In genomic region chr6:39451033-39451432, GRCm38 (mm10) we compare ENCODE assay signal across 13 mouse cellular contexts. TPM values are rescaled to one million over a fixed set of nuclear protein-coding genes. Genes with fewer than 3 reads are reported as not detected.
DNase-seq lines count a peak whose midpoint lies in the region; ATAC-seq and TF ChIP-seq lines count a peak whose summit lies in the region.
"Had no signal": no experiment of that assay in that cellular context is flagged by ENCODE, and none has a peak within 500 bp of the region (broad histone marks: within the 10 kb centered on the region; RNA-seq: fewer than 3 reads in every experiment).

No protein-coding gene starts in this region.

- no peak for TF ChIP-seq POLR2A in spleen, adult 2 months (IDR thresholded peaks at IDR 0.05; ENCODE audit: low read depth, low read length)
- TF ChIP-seq POLR2A in bone marrow, adult 2 months (IDR thresholded peaks at IDR 0.05; ENCODE audit: borderline replicate concordance, control insufficient read depth, low read depth, low read length): no peak

- no peak overlapping the region for H3K4me3 ChIP-seq in heart, postnatal 0 days (ENCODE audit: low read depth, low read length)
- no peak overlapping the region for H3K4me3 ChIP-seq in spleen, adult 2 months (ENCODE audit: extremely low read depth, insufficient read depth, insufficient read length)
- no peak overlapping the region for H3K4me3 ChIP-seq in bone marrow, adult 2 months (replicated peaks; ENCODE audit: control insufficient read depth, low read depth, low read length)
- H3K4me3 ChIP-seq: forebrain, embryonic 12.5 days; hindbrain, embryonic 10.5 days; limb, embryonic 10.5 days had no signal

- H3K36me3 ChIP-seq in heart, postnatal 0 days (replicated peaks; ENCODE audit: control insufficient read depth, insufficient read depth, low read length): no peaks in the 10 kb centered on the region
- H3K36me3 ChIP-seq in spleen, adult 2 months (ENCODE audit: control insufficient read depth, insufficient read depth, low read length): no peaks in the 10 kb centered on the region
- H3K36me3 ChIP-seq: forebrain, embryonic 12.5 days; hindbrain, embryonic 10.5 days; limb, embryonic 10.5 days had no signal

- WGBS in heart, postnatal 0 days: 76% methylated on average over 3 of the region's 3 CpGs
- 81% methylated on average over 3 of the region's 3 CpGs for WGBS in spleen, adult 2 months
- 79% methylated on average over 3 of the region's 3 CpGs for WGBS in bone marrow, adult 2 months

- no peak for TF ChIP-seq EP300 in heart, postnatal 0 days (IDR thresholded peaks at IDR 0.05; ENCODE audit: low read depth)

- no peaks in the 10 kb centered on the region for H3K9me3 ChIP-seq in heart, postnatal 0 days (replicated peaks; ENCODE audit: control insufficient read depth, low read length)
- H3K9me3 ChIP-seq: forebrain, embryonic 12.5 days; hindbrain, embryonic 10.5 days; limb, embryonic 10.5 days had no signal

- no peak overlapping the region for H3K9ac ChIP-seq in heart, postnatal 0 days (replicated peaks; ENCODE audit: low read depth, low read length)
- H3K9ac ChIP-seq: forebrain, embryonic 12.5 days had no signal

- no peak for ATAC-seq in heart, postnatal 0 days (ENCODE audit: insufficient read depth, low read depth)
- peak; percentile 55 for ATAC-seq in neutrophil, adult 5-6 weeks (ENCODE audit: extremely low read depth, insufficient number of reproducible peaks, low FRiP score, poor library complexity, severe bottlenecking)

- peak; percentile 33 for TF ChIP-seq CTCF in heart, postnatal 0 days (IDR thresholded peaks at IDR 0.05; ENCODE audit: low read depth)
- TF ChIP-seq CTCF in spleen, adult 2 months (IDR thresholded peaks at IDR 0.05; ENCODE audit: extremely low read depth, insufficient read depth, insufficient read length, insufficient replicate concordance): peak; percentile 18; the same call in 1 of the 2 replicates
- TF ChIP-seq CTCF in bone marrow, adult 2 months (IDR thresholded peaks at IDR 0.05; ENCODE audit: control insufficient read depth, insufficient read depth, low read length): peak; percentile 58

- DNase-seq in heart, postnatal 0 days (ENCODE audit: low spot score): no peak
- no peak for DNase-seq in heart, postnatal 4 days
- no peak for DNase-seq in spleen, adult 2 months (ENCODE audit: low read depth in 1 of 2, low spot score in 2 of 2)
- no peak for DNase-seq in spleen, postnatal 14 days (ENCODE audit: low spot score in 2 of 2)
- no peak for DNase-seq in ovary, adult 18-20 months (ENCODE audit: low spot score)
- DNase-seq in heart, adult 11 months: no peak
- DNase-seq: gastrocnemius, postnatal 36 days; lung, postnatal 36 days had no signal

- no peaks in the 10 kb centered on the region for H3K27me3 ChIP-seq in heart, postnatal 0 days (ENCODE audit: control insufficient read depth, insufficient read depth, low read length)
- no peaks in the 10 kb centered on the region for H3K27me3 ChIP-seq in spleen, adult 2 months (ENCODE audit: control insufficient read depth, insufficient read depth, low read length)

- no peaks in the 10 kb centered on the region for H3K4me1 ChIP-seq in heart, postnatal 0 days (ENCODE audit: control insufficient read depth, insufficient read depth)
- no peaks in the 10 kb centered on the region for H3K4me1 ChIP-seq in spleen, adult 2 months (ENCODE audit: control insufficient read depth, insufficient read depth, insufficient read length)
- H3K4me1 ChIP-seq in bone marrow, adult 2 months (ENCODE audit: control insufficient read depth, insufficient read depth, low read length): no peaks in the 10 kb centered on the region
- H3K4me1 ChIP-seq: forebrain, embryonic 12.5 days had no signal

- H3K4me2 ChIP-seq in heart, postnatal 0 days (ENCODE audit: low read depth, low read length): no peak overlapping the region
- H3K4me2 ChIP-seq: forebrain, embryonic 12.5 days had no signal

- no peak overlapping the region for H3K27ac ChIP-seq in heart, postnatal 0 days (ENCODE audit: low read depth)
- H3K27ac ChIP-seq in spleen, adult 2 months (ENCODE audit: insufficient read depth, low read length): no peak overlapping the region
- H3K27ac ChIP-seq in bone marrow, adult 2 months (ENCODE audit: control insufficient read depth, insufficient read depth, low read depth, low read length, poor library complexity): no peak overlapping the region
- H3K27ac ChIP-seq: forebrain, embryonic 12.5 days; hindbrain, embryonic 10.5 days; limb, embryonic 10.5 days had no signal

RNA-seq across cellular contexts. Expression of gene Mkrn1, which starts 30.8 kb away (rescaled TPM):
- 51.7 and 61.1 TPM in 2 replicates for total RNA-seq in heart, postnatal 0 days (2014; rRNA removed; ENCODE audit: low replicate concordance)
- 52.1 and 57.5 TPM in 2 replicates for polyA plus RNA-seq in heart, postnatal 0 days (2015; fragmentation: Nextera tagmentation; extraction: Ambion mirVana)
- 10 to 100 TPM; 47.3 to 84.9 TPM for total RNA-seq in heart, postnatal 4 days (2021)
- 96.8 and 131 TPM in 2 replicates for polyA plus RNA-seq in spleen, adult 2 months (2012; rRNA removed)
- polyA plus RNA-seq in bone marrow, adult 2 months (2011; ENCODE audit: insufficient read depth, insufficient read length, low replicate concordance, missing spikeins): 291 and 446 TPM in 2 replicates
- 246 and 268 TPM in 2 replicates for total RNA-seq in neutrophil, adult 5-6 weeks (2017)
